Mouse (Mus musculus) kidney, embryonic 16.5 days (tissue): ENCODE data around the gene Gm10031. TPM values are rescaled to one million over a fixed set of nuclear protein-coding genes. Genes with fewer than 3 reads are reported as not detected.

Source experiments
- ATAC-seq: fragments of 200-750 bp; cut with Nextera tagmentation; 2 replicates; pipeline ENCODE4 v1.8.0; 2017; ENCODE audit warnings: moderate TSS enrichment; ENCODE audit not compliant: low FRiP score, low TSS enrichment
- H3K27ac ChIP-seq: fragments of 300-500 bp; sonication (generic); 2 replicates; pipeline ENCODE4 v1.5.1; 2014; ENCODE audit warnings: low read length
- H3K27me3 ChIP-seq: fragments of 300-500 bp; sonication (generic); 2 replicates; pipeline ENCODE4 v1.6.1; 2014; ENCODE audit warnings: low read length, control low read depth, mixed read lengths; ENCODE audit not compliant: insufficient read depth
- H3K36me3 ChIP-seq: fragments of 300-500 bp; sonication (generic); 2 replicates; pipeline ENCODE4 v1.6.1; 2014; ENCODE audit warnings: low read length, control low read depth, mixed read lengths; ENCODE audit not compliant: insufficient read depth
- H3K4me1 ChIP-seq: fragments of 300-500 bp; sonication (generic); 2 replicates; pipeline ENCODE4 v1.6.1; 2014; ENCODE audit warnings: low read length, control low read depth, mixed read lengths; ENCODE audit not compliant: insufficient read depth
- H3K4me2 ChIP-seq: fragments of 300-500 bp; sonication (generic); replicated peaks from 2 replicates; pipeline ENCODE4 v1.6.1; 2014; ENCODE audit warnings: low read depth, low read length
- H3K4me3 ChIP-seq: fragments of 300-500 bp; sonication (generic); 2 replicates; pipeline ENCODE4 v1.5.1; 2014; ENCODE audit warnings: mild to moderate bottlenecking, low read length
- H3K9ac ChIP-seq: fragments of 300-500 bp; sonication (generic); replicated peaks from 2 replicates; pipeline ENCODE4 v1.6.1; 2014; ENCODE audit warnings: low read length
- H3K9me3 ChIP-seq: fragments of 300-500 bp; sonication (generic); 2 replicates; pipeline ENCODE4 v1.6.1; 2016; ENCODE audit warnings: low read length, control low read depth
- WGBS: fragments of 180-500 bp; shearing (Covaris S2); extraction: QIAGEN DNeasy Blood & Tissue Kit; methylation state at CpG from one replicate; pipeline ENCODE4 v1.1.7; 2014; 5-methylcytosine and 5-hydroxymethylcytosine counted together
- polyA plus RNA-seq: library from polyadenylated mRNA; unstranded; fragments of >200 nt; fragmentation: Nextera tagmentation; extraction: Ambion mirVana; gene quantifications from 2 replicates; pipeline ENCODE4 v1.2.1, GENCODE M21; 2015

The Gm10031 gene
- polyA plus RNA-seq, 1 experiment from 2014 or later = 0.35 TPM

DNA sequence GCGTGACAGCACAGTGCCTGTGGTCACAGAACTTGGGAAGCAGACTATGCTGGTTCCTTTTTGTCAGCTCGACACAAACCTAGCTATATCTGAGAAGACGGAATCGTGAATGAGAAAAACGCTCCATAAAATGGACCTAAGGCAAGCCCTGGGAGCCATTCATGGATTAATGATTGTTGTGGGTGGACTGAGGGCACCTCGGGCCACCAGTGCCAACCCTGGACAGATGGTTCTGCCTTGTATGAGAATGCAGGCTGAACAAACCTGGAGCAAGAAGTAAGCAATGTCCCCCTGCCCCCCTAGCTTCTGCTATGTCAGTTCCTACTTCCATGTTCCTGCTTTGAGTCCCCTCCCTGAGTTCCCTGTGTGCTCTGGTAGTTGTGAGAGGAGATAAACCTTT lies 13.9 kb downstream of the Gm10031 start:
- Histone ChIP-seq H3K36me3 (no peaks in the 10 kb centered on the region), H3K4me2 (no peak overlapping the region), H3K27me3 (no peaks in the 10 kb centered on the region), H3K4me3 (no peak overlapping the region), H3K9me3 (no peaks in the 10 kb centered on the region), H3K9ac (no peak overlapping the region), H3K4me1 (no peaks in the 10 kb centered on the region), H3K27ac (no peak overlapping the region)
- WGBS = 89% methylated on average over 6 of the region's 6 CpGs
- ATAC-seq = no peak

DNA sequence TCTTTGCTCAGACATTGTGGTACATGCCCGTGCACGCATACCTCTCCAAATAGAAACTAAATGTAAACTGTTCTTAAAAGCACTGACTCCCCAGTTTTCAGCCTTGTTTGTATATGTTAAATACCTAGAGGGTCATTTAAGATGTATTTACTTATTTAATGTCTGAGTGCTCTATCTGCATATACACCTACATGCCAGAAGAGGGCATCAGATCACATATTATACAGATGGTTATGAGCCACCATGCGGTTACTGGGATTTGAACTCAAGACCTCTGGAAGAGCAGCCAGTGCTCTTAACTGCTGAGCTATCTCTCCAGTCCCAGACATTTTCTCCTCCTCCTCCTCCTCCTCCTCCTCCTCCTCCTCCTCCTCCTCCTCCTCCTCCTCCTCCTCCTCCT lies 14.6 kb downstream of the Gm10031 start:
- 72% methylated on average over 3 of the region's 3 CpGs for WGBS
- Histone ChIP-seq H3K27me3 (no peaks in the 10 kb centered on the region), H3K9ac (no peak overlapping the region), H3K27ac (no peak overlapping the region), H3K4me3 (no peak overlapping the region), H3K4me1 (no peaks in the 10 kb centered on the region), H3K4me2 (no peak overlapping the region), H3K36me3 (no peaks in the 10 kb centered on the region), H3K9me3 (no peaks in the 10 kb centered on the region)
- ATAC-seq = no peak

GRCm38 (mm10) chr1:156539787-156540560 lies 16.2 kb downstream of the Gm10031 start:
- H3K4me3 ChIP-seq = no peak overlapping the region
- H3K27me3 ChIP-seq = no peaks in the 10 kb centered on the region
- H3K36me3 ChIP-seq = no peaks in the 10 kb centered on the region
- no peak overlapping the region for H3K27ac ChIP-seq
- peak; percentile 68; the same call in 1 of the 2 replicates for ATAC-seq
- H3K4me1 ChIP-seq = no peaks in the 10 kb centered on the region
- no peaks in the 10 kb centered on the region for H3K9me3 ChIP-seq
- no peak overlapping the region for H3K4me2 ChIP-seq
- 31% methylated on average over 4 of the region's 4 CpGs for WGBS
- H3K9ac ChIP-seq = no peak overlapping the region

DNA sequence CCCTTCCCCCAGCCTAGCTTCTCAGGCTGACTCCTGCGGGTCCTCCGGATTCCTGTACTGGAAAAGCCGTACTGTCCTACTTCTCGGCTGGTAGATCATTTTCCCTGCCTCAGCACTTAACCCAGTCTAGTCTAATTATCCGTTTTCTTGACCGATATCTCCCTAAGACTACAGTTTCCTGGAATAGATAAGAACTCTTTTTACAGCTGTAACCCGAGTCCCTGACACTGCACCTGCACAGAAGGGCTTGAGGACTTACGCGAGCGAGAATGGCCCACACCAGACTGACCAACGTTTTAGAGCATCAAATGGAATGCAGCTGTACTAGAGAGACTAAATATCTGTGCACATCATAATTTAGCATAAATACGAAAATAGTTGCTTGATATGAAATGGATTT lies 20.2 kb downstream of the Gm10031 start:
- WGBS = 19% methylated on average over 12 of the region's 12 CpGs
- no peak overlapping the region for H3K4me3 ChIP-seq
- no peak; the same call in 1 of the 2 replicates for ATAC-seq
- no peaks in the 10 kb centered on the region for H3K36me3 ChIP-seq
- H3K9ac ChIP-seq = no peak overlapping the region
- H3K27ac ChIP-seq = no peak overlapping the region
- H3K4me1 ChIP-seq = no peaks in the 10 kb centered on the region
- H3K9me3 ChIP-seq = no peaks in the 10 kb centered on the region
- H3K27me3 ChIP-seq = no peaks in the 10 kb centered on the region
- peak overlapping the region; percentile 28; the same call in 1 of the 2 replicates for H3K4me2 ChIP-seq

DNA sequence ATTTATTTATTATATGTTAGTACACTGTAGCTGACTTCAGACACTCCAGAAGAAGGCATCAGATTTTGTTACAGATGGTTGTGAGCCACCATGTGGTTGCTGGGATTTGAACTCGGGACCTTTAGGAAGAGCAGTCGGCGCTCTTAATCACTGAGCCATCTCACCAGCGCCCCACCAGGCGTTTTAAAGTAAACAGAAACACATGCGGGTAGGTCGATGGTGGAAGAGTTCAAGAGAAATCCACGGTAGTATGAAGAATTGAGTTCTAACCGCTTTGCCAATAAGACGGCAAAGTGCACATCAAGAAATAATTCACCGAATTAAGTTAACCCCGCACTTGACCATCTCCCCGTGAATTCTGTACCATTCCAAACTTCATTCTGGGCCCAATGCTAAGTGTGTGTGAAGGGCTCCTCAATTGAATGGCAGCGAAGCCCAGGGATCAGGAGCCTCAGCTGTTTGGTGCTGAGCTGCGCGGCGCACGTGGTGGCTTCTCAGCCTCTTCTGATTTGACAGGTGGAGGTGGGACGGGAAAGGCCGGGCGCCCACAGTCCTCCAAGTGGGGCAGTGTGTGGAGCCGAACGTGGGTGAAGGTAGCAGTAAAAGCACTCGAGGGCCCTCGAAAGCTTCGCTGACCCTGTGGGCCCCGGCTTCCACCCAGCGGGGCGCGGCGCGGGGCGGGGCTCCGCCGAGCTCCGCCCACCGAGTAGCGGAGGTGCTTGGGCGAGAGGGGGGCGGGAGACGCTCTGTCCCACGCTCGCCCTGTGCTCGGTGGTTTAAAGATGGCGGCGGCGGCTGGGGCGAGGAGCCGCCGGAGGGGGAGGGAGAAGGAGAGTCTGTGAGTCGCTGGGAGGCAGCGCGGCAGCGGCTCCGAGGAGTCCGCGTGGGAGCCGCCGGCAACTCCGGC lies 34.5 kb downstream of the Gm10031 start, which contains the start of gene Abl2:
Gene Abl2, plus strand, starts transcription at position 763 of the 907 bp plus-strand sequence.
- Histone ChIP-seq H3K4me2 (peak within 1 kb of the TSS; percentile 65), H3K36me3 (no peaks in the 10 kb centered on the region), H3K4me1 (peaks cover 14% of the 10 kb centered on the region), H3K27me3 (no peaks in the 10 kb centered on the region), H3K27ac (peak within 1 kb of the TSS; percentile 92), H3K4me3 (peak within 1 kb of the TSS; percentile 98), H3K9me3 (no peaks in the 10 kb centered on the region), H3K9ac (peak within 1 kb of the TSS; percentile 99)
- 8% methylated on average over 54 of the region's 60 CpGs for WGBS
- ATAC-seq = peak; percentile 97

DNA sequence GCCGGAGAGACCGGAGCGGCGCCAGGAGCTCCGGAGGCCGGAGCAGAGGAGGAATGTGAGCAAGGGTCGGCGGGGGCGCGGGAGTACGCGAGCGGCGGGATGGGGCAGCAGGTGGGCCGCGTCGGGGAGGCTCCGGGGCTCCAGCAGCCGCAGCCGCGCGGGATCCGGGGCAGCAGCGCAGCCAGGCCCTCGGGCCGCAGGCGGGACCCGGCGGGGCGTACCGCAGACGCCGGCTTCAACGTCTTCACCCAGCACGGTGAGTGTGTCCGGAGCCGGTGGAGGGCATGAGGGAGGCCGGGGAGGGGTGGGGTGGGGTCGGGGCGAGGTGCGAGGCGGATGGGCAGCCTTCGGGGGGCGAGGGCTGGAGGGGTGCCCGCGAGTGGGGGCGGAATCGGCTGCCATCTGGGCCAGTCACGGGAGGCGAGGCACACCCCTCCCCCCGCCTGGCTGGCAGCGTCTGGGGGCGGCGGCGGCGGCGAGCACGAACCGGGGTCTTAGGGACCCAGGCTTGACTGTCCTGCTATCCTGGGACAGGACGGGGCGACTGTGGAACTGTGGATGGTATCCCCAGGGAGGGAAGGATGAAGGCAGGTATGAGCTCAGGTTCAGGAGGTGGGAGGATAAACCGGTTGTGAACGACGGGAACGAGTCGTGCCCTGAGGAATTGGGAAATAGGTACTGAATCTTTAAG lies 35.3 kb downstream of the Gm10031 start:
- WGBS = under 1% methylated on average over 47 of the region's 66 CpGs
- peak overlapping the region; percentile 92 for H3K27ac ChIP-seq
- H3K4me2 ChIP-seq = peak overlapping the region; percentile 65
- H3K4me1 ChIP-seq = peaks cover 14% of the 10 kb centered on the region
- H3K27me3 ChIP-seq = no peaks in the 10 kb centered on the region
- peak overlapping the region; percentile 98 for H3K4me3 ChIP-seq
- no peaks in the 10 kb centered on the region for H3K9me3 ChIP-seq
- peak overlapping the region; percentile 99 for H3K9ac ChIP-seq
- ATAC-seq = peak; percentile 43
- no peaks in the 10 kb centered on the region for H3K36me3 ChIP-seq

DNA sequence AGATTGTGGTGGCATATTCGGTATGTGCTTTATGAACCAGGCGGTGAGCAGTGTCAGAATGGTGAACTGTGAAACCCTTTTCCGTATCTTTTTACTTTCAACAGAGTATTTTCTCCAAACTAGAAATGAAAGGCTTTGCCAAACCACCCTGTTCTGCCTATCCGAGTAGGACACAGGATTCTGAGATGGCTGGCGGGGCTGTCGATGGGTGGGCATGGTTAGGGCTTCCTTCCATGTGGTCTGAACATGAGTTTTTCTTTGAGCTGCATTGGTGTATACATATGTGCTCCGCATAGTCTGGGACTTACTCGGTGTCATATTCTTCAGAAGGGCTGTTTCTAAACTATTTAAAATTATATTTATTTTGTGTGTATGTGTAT lies 35.8 kb downstream of the Gm10031 start:
- H3K27ac ChIP-seq = peak overlapping the region; percentile 92; the same call in 1 of the 2 replicates
- 11% methylated on average over 8 of the region's 8 CpGs for WGBS
- peak overlapping the region; percentile 98 for H3K4me3 ChIP-seq
- H3K4me1 ChIP-seq = peaks cover 14% of the 10 kb centered on the region
- H3K9me3 ChIP-seq = no peaks in the 10 kb centered on the region
- no peaks in the 10 kb centered on the region for H3K36me3 ChIP-seq
- H3K4me2 ChIP-seq = peak overlapping the region; percentile 65
- no peak for ATAC-seq
- H3K9ac ChIP-seq = peak overlapping the region; percentile 99
- no peaks in the 10 kb centered on the region for H3K27me3 ChIP-seq

DNA sequence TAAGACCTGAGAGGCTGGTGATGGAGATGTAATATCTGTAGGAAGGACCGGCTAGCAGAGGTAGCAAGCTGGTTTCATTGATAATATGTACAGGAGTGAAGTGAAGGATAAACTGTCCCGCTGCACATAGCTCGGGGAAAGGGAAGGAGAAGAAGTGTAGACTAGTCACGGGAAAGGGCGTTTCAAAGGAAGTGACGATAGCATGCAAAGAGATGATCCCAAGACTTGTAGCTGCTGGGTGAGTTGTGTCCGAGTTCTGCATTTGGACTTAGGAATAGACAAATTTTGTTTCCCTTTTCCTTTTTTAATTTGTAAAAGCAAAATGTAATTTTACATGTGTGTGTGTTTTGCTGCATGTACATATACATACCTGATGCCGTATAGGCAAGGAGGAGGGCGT lies 36.7 kb downstream of the Gm10031 start:
- H3K27me3 ChIP-seq = no peaks in the 10 kb centered on the region
- H3K27ac ChIP-seq = no peak overlapping the region
- WGBS = 93% methylated on average over 9 of the region's 9 CpGs
- no peaks in the 10 kb centered on the region for H3K36me3 ChIP-seq
- H3K9me3 ChIP-seq = no peaks in the 10 kb centered on the region
- no peak overlapping the region for H3K9ac ChIP-seq
- H3K4me1 ChIP-seq = peaks cover 14% of the 10 kb centered on the region
- H3K4me2 ChIP-seq = peak overlapping the region; percentile 65
- H3K4me3 ChIP-seq = no peak overlapping the region
- no peak for ATAC-seq

- Histone ChIP-seq H3K4me2 (no peak overlapping the region), H3K9ac (no peak overlapping the region), H3K4me1 (peaks cover 6% of the 10 kb centered on the region; the same call in 1 of the 2 replicates), H3K27me3 (no peaks in the 10 kb centered on the region), H3K9me3 (no peaks in the 10 kb centered on the region), H3K36me3 (no peaks in the 10 kb centered on the region), H3K4me3 (no peak overlapping the region), H3K27ac (no peak overlapping the region)
- 82% methylated on average over 2 of the region's 2 CpGs for WGBS
- ATAC-seq = no peak
Observed at GRCm38 (mm10) chr1:156565328-156565727, 41.5 kb downstream of the Gm10031 start.
